Mouse (Mus musculus) liver, postnatal 0 days (tissue): Measurements from ENCODE around the gene Ptprc.

Experiments used
- CTCF ChIP-seq: sonication (generic); IDR thresholded peaks from 2 replicates; pipeline ENCODE4 v1.5.1; 2016; ENCODE audit warnings: antibody characterized with exemption, low read depth
- EP300 ChIP-seq: IDR thresholded peaks from 2 replicates; pipeline ENCODE4 v1.6.1; 2016; ENCODE audit warnings: antibody characterized with exemption, low read depth, mild to moderate bottlenecking

- TF ChIP-seq EP300 (0 out of 2 replicates have a peak, but pooled peaks have one; percentile 17), CTCF (no peak)
Measured at GRCm38 (mm10) chr1:138145148-138145547, 30.4 kb downstream of the Ptprc start.
